Mouse (Mus musculus) common myeloid progenitor, adult 5-6 weeks (primary cell): ENCODE data around the gene Oat. TPM values are rescaled to one million over a fixed set of nuclear protein-coding genes. Genes with fewer than 3 reads are reported as not detected.
A peak's percentile ranks its signal among the peaks of the same experiment; 100 is the strongest.

Experiments
- ATAC-seq: replicated peaks from 2 replicates; pipeline ENCODE4 v1.8.0; 2016; ENCODE audit warnings: low read depth, mild to moderate bottlenecking, moderate TSS enrichment, inconsistent platforms; ENCODE audit not compliant: poor library complexity, severe bottlenecking
- total RNA-seq: library from RNA; stranded (forward); fragments of 200-1000, 187-1606 nt; gene quantifications from 2 replicates; pipeline ENCODE4 v1.2.3, GENCODE M21; 2017

The Oat gene
- 115 and 117 TPM in 2 replicates for total RNA-seq

DNA sequence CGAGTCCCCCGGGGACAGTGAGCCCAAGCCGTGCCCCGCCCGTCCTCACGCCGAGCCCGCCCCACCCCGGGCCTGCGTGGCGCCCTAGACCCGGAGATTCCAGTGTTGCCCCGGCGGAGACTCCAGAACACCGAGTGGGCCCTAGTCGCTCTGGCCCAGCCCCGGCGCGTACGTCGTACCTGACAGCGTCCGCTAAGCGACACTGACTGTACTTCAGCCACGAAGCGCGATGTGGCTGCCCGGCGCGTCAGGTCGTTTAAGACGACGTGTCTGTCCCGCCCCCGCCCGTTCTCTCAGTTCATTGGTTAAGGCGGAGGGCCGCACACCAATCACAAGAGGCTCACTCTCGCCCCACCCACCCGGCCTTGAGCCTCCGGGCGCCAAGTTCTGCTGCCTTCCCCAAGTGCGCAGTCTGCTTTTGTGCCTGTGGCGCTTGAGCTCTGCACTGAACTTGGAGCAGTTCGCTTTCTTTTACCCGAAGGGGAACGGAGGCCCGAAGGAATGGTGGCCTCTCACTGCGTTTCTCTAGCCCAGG, at the start of gene Oat:
TSS of gene Oat (minus strand) at position 283 of the 535 bp plus-strand sequence.
- ATAC-seq, result peak; percentile 91

DNA sequence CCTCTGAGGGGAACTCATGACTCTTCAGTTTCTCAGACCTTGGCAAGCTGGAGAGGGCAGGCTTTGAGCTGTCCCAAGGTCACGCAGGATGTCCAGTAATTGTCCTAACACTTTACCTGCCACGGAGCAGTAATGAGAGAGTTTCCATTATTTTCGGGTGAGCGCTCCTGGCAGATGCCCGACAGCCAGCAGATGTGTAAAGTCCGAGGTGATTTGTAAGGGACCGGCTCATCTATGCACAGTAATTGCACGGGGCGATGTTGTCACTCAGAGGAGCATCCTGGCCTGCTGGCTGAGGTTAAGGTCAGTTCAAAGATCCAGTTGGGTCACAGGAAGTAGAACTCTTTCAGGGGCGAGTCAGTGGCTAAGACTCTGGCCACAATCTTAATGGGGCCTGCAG, 48.0 kb upstream of the Oat start:
- ATAC-seq, result no peak

DNA sequence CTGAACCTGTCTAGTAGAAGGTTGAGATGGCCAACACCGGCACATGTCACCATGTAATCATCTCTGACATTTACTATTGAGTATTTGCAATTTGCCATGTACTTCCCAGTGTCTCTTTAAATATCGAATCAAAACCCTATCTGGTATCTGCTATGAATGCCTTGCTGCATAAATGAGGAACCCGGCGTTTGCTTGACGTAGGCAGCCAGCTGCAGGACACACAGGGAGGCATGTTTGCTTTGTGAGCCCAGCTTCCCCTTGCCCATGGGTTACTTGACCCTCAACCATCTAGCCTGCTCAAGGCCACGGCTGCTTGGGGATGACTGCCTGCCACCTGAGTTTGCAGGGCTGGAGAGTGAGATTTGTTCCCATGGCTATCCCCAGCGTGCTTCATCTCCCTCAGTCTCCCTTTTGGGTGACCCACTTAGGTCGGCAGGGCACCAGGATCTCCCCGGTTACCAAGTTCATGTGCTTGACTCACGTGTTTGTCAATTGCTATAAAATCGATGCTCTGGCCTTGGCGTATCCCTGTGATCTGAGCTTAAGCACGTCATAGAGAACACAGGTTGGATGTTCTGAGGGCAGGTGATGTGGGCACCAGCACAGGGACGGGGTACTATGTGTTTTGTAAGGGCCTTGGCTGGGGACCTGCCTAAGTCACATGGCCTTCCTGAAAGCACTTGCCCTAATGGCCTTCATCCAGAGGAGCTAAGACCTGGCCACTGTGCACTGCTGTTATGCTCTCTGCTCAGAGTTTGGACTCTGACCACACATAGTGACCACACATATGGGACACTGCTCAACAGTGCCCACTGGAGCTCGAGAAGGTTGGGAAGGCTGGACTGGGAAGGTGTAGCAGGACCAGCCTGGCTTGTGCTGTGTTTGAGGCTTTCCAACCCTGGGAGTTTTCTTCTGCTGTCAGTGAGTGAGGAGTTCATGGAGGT, 44.0 kb upstream of the Oat start:
- ATAC-seq, result peak; percentile 76

DNA sequence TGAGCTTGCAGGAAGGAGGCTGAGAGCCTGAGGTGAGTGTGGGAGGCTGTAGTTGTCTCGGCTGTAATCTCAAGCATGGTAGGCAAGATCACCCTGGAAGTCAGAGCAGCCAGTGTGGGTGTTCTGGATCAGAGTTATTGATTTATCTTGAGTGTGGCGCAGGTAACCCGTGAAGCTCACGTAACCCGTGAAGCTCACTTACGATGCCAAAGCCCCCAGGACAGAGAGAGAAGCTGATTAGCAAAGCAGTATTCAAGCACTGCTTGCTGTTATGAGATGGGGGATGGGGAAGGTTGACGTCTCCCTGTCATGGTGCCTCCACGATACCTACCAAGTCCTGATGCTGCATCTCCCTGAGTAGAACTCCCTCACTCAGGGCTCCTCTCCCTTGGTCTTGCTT, 43.4 kb upstream of the Oat start:
- no peak for ATAC-seq

DNA sequence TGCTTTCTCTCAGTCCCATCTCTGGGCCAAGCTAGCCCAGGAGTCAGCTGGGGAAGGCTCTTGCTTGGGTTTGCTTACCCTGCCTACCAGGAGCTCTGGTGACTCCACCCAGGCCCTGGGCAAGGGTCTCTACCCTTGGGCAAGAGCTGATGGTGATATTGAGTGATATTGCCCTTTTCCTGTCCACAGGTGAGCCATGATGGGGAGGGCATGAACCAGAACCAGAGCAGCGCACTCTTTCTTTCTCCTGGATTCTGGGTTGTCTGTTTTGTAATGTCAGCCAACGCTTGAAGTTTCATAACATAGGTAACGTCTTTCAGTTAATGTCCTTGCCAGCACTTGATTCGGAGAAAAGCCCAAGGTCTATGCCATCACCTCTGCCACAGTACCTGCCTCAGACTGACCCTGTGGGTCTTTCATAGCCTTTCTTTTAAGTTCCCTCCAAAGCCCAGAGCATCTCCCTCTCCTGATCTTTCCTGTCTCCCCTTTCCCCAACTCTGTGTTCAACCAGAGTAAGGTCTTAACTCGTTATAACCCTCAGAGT, 40.9 kb upstream of the Oat start:
- no peak for ATAC-seq

DNA sequence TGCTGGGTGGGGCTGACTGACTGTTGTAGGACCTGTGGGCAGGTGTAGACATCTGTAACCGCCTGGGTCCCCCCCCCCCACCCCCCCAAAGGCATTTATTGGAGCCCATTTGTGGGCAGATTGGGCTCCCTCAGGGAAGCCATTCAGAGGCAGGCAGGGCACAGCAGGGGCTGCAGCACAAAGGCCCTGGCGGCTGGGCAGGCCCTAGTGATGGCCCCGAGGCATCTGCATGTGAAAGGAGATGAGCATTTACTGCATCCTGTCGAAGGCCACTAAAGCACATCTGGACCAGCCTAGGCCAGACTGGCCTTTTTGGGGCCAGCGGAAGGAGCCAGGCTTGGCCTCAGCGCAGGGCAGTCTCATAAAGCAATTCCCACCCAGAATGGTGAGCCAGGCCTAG, 40.2 kb upstream of the Oat start:
- ATAC-seq, result no peak

DNA sequence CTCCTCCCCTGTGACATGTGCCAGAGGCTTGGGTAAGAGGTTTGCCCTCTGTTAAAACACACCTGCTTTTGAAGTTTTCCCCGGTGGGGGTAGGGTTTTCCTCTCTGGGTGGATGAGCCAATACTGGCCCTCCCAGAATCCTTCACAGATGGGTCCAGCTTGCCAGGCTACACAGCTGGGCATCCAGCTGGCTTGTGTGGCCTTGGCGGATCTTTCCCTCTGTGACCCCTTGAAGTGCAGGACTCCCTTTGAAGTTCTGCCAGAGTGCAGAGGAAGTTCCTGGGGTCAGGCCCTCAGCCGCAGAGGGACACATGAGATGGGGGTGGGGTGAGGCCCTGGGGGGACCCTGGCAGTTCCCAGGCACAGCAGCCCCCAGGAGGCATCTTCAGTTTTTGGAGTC, 39.1 kb upstream of the Oat start:
- ATAC-seq, result no peak

DNA sequence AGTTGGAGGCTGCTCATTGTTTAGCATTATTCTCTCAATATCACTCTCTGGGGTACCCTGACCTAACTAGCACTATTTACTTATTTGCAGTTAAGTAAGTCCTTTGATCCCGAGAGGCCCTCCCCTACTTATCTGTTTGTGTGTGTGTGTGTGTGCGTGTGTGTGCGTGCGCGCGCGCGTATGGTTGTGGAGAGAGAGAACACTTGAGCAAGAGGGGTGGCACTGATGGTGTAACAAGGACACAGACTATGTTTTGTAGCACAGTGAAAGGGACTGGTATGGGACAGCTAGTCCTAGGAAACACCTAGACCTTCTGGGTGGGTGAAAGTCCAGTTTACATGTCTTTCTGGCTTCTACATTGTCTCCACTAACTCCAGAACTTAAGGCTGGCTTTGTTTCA, 35.3 kb upstream of the Oat start:
- no peak for ATAC-seq

DNA sequence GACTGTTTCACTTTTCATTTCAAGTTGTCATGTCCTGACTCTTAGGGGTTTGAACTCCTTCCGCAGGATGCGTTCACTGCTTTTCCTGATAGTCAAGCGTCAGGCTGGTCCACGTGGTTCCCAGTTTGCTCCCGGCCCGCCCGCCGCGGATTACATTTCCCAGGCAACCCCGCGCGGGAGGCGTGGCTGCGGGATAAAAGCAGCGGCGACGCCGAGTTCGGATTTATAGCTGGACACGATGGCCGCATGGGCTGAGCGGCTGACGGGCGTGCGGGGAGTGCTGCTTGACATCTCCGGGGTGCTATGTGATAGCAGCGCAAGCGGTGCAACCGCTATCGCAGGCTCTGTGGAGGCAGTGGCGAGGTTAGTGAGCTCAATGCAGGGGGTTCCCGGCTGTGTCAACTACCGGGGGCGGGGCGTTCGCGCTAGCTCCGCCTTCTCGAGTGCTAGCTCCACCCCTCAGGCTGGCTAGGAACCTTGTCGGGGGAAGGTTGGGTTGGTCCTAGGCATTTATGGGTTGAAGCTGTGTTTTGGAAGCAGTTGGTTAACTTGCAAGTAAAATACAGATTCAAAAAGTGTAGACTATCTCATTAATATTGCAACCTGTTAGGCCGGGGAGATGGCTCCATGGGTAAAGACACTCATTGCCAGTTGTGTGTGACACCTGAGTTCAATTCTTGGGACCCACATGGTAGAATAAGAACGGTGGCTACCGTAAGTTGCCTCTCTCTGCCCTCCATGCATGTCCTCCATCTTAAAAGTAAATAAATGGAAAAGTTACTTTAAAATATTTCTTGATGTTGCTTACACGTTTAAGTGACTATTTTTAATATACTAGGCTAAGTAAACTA, 34.5 kb upstream of the Oat start, which contains the start of gene Lhpp:
TSS of gene Lhpp (plus strand) at position 171 of the 851 bp plus-strand sequence.
- ATAC-seq, result peak; percentile 95

DNA sequence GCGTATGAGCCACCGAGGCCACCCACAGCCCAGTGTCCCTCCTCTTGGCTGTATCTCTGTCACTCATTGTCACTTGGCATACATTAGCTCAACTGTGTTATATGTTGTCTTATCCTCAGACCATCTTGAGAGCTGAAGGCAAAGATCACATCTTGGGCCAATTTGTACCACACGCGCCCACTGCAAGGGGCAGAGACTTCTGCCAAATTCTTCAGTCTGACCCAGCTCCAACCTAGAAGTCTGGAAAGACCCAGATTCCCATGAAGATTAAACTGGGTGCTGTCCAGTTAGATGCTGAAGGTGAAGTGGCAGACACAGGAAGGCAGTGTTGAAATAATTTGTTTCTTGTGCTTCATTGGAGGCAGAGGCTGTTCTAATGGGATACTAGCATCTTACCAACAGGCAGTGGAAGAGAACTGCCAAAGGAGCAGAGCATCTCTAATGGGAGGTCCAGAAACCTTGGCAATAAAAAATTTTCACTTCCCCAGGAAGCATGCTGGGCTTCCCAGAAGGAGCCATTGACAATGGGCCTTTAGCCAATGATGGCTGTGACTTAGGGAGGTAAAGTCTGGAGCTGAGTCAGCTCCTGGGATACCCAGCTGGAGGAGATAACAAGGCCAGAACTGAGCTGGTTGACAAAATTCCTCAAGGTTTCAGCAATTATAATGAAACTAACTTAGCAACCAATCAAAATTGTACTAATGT, 32.3 kb upstream of the Oat start:
- no peak for ATAC-seq

DNA sequence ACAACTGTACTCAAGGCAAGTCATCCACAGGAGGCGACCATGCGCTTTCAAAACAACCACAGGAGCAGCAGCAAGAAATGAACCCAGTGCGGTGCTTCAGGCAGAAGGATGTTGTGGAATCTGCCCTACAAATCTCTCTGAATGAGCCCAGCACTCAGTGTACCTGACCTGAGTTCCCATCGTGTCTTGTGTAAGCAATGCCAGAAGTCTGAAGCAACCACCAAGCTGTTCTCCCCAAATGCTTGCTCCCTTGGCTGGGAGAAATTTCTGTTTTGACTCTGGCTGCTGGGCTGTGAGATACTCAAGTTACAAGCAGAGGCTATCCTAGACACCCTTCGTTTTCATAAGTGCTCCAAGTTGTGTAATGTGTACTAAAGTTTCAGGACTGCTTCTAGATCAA, 29.5 kb upstream of the Oat start:
- no peak for ATAC-seq

DNA sequence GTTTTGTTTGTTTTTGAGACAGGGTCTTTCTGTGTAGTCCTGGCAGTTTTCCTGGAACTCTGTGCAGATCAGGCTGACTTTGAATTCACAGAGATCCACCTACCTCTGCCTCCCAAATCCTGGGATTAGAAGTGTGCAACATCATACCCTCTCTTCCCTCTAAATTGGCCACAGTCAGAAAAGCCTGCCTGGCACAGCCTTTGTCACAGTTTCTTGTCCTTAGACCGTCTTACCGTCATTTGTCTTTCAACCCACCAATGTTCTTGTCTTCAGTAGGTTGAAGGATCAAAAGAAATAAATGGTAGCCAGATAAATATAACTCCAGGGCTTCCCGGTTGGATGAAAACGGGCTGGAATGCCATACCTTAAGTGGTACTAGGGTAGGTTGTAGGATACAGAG, 28.5 kb upstream of the Oat start:
- no peak for ATAC-seq

DNA sequence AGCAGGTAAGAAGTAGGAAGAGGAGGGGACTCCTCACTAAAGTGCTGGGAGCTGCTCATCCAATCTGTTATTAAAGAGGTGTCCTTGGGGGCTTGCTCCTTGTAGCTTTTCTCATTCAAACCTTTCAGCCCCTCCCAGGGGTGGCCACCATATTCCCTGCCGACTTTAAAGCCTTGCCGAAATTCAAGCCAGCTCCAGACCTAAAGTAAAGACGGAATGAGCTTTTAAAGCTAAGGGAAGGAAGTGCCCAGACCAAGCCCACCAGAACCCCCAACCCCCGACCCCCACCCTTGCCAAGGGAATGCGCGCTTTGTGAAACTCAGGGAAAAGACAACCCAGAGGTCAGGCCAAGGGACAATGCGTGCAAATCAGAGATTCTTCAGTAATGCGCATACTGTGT, 24.7 kb upstream of the Oat start:
- ATAC-seq, result no peak

DNA sequence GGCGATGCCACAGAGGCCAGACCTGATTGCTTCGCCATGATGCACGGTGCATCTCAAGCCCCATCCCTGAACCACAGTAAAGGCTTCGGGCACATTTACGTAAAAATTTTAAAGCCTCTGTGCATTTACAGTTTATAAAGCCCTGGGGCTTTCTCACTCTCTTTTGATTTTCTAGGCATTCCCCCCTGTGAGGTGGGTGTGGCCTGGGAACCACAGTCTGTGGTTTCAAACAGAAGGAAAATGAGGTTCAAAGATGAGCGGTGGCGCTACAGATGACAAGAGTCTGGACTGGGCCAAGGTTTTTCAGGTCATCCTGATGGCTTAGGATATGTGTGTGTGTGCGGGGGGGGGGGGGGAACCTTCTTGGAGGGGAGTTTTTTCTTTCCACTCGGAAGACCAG, 23.8 kb upstream of the Oat start:
- peak; percentile 43; the same call in 1 of the 2 replicates for ATAC-seq

DNA sequence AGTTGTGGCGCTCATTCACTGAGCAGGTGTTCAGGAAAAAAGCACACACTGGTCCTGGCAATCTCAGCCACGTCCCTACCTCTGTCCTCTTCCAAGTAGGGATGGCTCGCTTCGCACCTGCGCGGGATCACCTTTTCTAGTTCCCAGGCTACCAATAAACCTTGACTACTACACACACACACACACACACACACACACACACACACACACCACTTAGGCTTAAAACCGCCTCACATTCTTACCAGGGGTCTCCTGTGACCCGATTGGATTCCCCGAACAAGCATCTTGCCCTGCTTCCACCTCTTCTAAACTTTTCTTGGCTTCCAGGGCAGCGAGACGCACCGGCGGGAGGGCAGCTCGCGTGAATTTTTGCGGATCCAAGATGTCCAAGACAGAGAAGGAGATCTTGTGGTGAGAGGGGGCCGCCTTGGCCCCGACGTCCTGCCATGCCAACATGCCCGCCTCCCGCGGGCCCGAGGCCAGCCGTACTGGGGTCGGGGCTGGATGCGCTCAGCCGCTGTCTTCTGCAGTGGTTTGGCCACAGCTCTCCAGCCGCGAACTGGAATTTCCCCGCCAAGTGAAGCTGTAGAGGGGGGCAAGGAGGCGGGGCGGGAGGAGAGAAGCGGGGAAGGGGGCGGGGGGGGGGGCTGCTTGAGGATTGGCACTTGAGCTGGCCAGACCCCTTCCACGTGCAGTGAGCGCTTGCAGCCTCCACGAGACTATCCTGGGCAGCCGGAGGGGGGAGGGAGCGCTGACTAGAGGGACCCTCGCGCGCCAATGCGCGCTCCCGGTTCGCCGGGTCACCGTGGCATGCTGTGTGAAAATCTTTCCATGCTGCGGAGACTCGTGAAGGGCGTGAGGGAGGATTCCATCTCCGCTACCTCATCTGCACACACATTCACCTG, 23.1 kb upstream of the Oat start, which contains the start of gene Nkx1-2:
TSS of gene Nkx1-2 (minus strand) at position 567 of the 905 bp plus-strand sequence.
- no peak for ATAC-seq

DNA sequence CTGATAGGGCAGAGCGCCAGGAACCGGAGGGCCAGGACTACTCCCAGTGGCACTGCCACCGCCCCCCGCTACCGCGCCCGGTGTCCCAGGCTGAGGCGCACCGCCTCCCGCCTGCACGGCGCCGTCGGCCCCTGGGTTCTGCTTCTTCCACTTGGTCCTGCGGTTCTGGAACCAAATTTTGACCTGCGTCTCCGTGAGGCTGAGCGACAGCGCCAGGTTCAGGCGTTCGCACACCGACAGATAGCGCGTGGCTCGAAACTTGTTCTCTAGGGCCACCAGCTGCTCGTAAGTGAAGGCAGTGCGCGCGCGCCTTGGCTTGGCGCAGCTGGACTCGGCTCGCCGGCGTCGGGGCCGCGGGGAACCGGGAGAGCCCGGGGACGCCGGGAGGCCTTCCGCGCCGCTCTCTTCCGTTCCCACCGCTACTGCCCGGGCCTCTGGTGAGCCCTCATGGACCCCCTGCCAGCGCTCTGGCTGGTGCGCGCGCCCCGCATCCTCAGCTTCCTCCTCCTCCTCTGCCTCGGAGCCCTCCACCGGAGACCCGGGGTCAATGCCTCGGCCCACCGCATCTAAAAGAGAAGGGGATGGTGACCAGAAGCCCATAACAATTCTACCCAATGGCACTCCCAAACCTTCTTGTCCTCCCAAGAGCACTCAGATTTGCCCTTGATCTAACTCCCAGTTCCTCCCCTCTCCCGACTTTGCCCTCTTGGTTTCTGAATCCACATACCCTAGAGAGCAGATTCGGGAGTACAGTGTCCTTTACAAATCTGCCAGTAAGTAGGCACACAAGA, 21.2 kb upstream of the Oat start:
- ATAC-seq, result peak; percentile 14

DNA sequence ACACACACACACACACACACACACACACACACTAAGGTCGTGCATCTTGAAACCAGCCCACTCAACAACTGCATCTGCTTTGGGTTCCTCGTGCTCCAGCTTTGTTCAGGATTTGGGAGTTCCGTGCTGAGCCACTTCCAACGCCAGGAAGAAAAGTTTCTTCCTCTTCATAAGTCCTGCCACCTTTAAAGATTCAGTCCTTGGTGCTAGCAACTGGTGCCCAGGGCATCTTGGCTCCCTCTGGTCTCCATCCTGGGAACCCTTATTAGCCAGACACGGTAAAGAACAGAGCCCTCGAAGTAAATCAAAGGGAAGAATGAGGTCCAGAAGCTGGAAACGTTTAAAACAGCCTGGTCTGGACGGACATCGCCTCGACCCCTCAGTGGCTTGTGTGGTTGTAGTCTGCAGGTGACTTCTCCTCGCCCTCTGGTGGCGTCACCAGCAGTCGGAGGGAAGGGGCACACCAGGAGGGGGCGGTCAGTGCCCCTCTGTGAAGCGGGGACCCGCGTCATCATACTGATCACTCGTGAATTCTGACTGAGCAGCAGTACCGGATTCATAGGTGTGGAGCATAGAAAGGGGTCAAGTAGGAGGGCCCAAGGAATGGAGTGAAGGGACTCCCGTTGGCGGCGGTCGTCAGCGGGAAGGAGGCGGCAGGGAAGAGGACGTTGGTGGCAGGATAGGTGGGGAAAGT, 20.5 kb upstream of the Oat start:
- ATAC-seq, result peak; percentile 19; the same call in 1 of the 2 replicates
